Mouse (Mus musculus): ENCODE measurements around the gene Tuba8.

The Tuba8 gene

GRCm38 (mm10) chr6:121210149-121210925 is at the start of gene Tuba8:
Tuba8 (plus strand) TSS chr6:121210696.
- ATAC-seq (ENCODE audit: low TSS enrichment) = peak; percentile 87

DNA sequence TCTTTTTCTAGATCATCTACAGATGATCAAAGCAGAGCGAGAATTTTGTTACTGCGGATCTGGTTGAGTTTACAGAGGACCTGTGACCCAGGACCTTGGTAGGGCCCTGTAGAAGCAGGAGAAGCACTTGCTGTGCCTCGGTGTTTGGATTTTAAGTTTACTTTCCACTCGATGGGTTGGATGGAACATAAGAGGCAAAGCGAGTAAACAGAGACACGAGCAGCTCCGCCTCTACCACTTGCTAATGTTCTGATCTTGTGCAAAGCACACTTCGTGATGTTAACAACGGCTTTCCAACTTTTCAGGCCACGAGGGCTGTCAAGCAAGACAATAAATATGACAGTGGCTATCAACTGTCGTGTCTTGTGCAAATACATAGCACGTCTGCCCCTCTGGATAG is 47.9 kb upstream of the Tuba8 start:
- no peak for ATAC-seq (ENCODE audit: low TSS enrichment)

- ATAC-seq (ENCODE audit: low TSS enrichment) = no peak
Observed at GRCm38 (mm10) chr6:121166098-121166552, 44.4 kb upstream of the Tuba8 start.

DNA sequence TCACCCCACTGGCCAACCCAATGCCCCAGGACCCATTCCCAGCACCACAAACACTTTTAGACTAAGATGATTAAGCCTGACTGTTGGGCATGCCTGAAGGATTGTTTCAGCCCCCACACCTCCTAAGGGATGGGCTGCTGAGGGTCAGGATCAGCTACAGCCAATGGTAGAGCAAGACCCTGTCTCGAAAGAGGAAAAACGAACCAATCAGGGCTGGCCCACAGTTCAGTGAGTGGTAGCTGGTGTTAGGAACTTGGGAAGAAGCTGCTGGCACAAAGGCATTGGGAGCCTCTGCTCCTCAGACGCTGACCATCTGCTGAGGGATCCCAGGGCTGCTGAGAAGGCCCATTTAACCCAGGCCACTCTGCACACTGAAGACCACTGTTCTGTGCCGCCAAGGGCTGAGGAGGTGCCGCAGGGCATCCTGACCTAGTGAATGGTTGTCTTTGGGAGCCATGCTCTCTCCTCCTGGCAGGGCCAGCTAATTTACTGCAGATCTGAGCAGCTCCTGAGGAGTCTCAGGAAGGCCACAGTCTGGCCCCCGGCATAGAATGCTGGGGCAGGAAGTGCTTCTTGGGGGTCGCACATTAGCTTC is 43.0 kb upstream of the Tuba8 start:
- ATAC-seq (ENCODE audit: low TSS enrichment) = no peak

DNA sequence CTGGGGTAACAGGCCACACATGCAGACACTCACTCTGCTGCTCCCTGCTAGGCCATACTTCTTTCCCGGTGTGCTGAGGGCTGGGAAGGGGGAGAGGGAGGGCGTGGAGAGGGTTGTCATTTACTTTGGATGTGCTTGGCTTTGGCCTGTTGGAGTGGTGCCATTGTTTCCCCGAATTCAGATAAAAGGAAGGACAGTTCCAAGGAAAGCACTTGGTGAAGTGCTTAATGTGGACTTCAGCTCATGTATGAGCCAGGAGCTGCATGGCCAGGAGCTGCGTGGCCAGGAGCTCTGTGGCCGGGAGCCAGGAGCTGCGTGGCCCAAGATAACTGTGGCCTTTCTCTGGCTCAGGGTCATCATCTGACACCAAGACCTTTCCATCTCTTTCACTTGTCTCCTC is 39.4 kb upstream of the Tuba8 start:
- ATAC-seq (ENCODE audit: low TSS enrichment) = no peak

GRCm38 (mm10) chr6:121173471-121173870 is 37.0 kb upstream of the Tuba8 start:
- ATAC-seq (ENCODE audit: low TSS enrichment) = no peak

DNA sequence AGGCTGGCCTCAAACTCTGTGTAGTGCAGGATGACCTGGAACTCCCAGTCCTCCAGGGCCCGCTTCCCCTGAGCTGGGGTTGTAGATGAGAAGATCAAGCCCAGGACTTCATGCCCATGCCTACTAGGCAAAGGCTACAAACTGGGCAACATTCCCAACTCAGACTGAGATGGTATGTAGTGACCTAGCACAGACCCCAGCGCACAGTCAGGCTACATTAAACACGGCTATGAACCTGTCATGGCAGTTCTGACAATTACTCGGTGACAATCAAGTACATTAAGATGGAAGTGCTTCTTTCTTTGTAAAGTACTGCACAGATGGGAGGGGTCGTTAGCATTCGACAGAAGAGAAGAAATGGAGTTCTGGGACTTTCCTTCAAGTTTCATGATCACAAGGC is 35.7 kb upstream of the Tuba8 start:
- no peak for ATAC-seq (ENCODE audit: low TSS enrichment)

DNA sequence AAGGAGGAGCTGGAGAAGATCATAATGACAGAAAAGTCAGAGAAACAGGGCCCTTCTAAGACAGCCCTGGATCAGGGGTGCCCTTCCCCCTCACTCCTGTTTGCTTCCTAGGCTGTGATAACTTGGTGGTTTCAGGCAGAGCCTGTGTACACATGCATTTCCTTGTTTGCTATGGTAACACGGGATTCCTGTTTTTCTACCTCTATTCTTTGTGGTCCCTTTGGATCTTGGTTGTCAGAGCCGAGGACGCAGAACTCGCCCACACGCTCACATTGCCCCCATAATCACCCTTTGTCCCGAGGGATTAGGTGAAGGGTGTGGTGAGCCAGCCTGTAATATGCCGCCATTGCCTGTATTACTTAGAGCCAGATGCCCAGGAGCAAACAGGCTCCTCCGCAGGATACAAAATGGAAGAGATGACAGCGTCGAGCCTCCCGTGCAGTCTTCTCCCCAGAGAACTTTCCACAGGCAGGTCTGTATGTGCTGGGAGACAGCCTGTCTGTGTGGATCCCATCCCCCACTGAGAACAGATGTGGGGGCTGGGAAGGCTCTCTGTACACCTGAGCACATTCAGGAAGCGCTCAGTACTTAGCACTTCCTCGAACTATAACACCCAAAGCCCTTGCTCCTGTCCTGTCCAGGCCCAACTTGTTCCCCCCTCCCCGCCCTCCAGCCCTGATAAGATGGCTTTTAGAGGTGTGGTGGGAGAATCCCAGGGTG is 34.3 kb upstream of the Tuba8 start:
- no peak for ATAC-seq (ENCODE audit: low TSS enrichment)

- no peak for ATAC-seq (ENCODE audit: low TSS enrichment)
Observed at GRCm38 (mm10) chr6:121176731-121177098, 33.8 kb upstream of the Tuba8 start.

- no peak for ATAC-seq (ENCODE audit: low TSS enrichment)
Observed at GRCm38 (mm10) chr6:121177118-121177708, 33.3 kb upstream of the Tuba8 start.

DNA sequence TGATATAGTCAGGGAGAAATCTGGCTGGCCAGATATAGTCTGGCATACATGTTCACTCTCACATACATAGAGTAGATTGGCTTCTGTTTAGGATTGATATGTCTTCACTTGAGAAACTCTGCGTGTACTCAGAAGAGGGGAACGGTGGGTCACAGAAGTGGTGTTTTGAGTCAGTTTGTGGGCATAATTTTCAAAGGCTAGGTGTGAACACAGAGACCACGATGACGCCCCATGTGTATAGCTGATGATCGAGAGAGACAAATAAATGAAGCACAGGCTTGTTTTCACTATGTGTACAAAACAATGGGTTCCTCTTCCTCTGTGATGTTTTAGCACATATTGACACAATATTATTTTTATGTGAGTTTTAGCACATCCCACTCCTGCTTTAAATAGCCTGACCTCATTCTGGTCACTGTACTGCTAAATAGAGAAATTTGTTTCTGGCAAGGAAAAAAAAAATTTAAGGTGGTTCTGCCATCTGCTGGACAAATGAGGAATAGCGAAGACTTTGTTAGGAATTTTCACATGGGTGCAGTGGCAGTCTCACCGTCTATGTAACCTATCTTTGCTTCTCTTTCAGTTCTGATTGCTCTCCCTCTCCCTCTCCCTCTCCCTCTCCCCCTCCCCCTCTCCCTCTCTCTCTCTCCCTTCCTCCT is 31.7 kb upstream of the Tuba8 start:
- peak; percentile 46 for ATAC-seq (ENCODE audit: low TSS enrichment)

DNA sequence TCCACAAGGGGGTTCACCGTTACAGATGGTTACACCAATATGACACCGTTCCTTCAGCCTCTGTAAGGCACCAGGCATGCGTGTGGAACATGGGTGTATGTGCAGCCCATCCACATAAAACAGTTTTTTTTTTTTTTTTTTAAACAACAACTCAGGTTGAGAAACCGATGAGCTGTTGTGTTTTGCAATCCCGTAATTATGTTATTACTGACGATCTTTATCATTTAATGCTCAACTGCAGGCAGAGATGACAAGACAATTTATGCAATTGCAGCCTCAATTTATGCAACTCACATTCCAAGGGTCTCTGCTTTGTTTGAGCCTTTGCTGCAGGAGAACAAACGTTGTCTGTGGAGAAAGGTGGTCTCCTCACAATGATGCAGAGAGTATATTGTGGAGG is 30.6 kb upstream of the Tuba8 start:
- ATAC-seq (ENCODE audit: low TSS enrichment) = no peak

GRCm38 (mm10) chr6:121183414-121184173 is 26.9 kb upstream of the Tuba8 start, which contains the start of gene Pex26:
Pex26 (plus strand) TSS chr6:121183667.
- ATAC-seq (ENCODE audit: low TSS enrichment) = peak; percentile 89

DNA sequence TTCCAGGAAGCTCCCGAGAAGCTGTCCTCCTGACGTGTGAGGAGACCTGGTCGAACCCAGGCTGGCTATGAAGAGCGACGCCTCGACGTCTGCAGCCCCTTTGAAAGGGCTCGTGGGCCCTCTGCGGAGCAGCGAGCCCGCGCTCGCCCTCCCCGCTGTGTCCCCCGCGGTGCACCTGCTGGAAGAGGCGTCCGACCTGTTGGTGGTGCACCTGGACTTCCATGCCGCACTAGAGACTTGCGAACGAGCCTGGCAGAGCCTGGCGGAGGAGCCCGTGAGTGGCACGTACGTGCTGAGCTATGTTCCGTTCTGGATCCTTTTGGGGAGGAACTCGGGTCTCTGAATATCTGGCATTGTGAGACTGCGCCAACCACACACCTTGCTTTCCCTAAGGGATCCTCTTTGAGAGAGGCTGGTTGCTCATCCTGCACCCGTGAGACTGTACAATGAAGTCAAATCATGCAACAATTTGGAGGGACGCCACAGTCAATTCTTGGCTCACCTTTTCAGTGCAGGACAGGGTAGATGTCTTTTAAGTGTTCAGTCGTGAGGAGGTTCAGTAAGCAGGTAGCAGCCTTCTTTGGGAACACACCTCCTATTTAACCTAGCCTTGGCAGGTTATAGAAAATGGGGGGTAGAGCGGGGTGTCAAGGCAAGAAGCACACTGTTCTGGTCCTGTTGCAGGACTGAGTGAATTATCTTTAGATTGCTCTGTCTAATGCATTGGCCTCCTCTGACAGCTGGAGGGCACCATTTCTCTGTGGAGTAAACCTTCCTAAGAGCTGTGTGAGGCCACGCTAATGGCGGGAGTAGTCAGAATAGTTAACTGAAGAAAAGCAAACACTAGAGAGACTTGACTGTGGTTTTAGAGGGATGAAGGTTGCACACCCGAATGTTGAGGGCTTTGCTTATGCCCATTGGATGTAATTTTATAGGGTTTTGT is 26.0 kb upstream of the Tuba8 start:
- peak; percentile 66 for ATAC-seq (ENCODE audit: low TSS enrichment)

DNA sequence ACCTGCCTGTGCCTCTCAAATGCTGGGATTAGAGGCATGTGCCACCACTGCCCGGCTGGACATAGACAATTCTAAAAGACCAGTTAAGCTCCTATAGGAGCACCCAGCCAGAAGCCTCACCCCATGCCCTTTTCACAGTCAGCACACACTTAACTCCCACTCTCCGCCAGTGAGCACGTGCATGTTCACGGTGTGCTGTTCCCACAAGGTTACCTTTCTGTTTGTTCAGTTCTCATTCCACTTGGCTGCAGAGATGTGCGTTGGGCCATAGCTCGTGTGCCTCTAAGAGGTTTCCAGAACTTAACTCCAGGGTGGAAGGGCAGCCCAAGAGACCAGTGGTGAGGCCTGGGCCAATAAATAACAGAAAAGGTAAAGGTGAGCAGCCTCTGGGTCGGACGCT is 25.3 kb upstream of the Tuba8 start:
- ATAC-seq (ENCODE audit: low TSS enrichment) = no peak

- ATAC-seq (ENCODE audit: low TSS enrichment) = peak; percentile 53; the same call in 1 of the 2 replicates
Observed at GRCm38 (mm10) chr6:121191261-121192009, 19.1 kb upstream of the Tuba8 start.

DNA sequence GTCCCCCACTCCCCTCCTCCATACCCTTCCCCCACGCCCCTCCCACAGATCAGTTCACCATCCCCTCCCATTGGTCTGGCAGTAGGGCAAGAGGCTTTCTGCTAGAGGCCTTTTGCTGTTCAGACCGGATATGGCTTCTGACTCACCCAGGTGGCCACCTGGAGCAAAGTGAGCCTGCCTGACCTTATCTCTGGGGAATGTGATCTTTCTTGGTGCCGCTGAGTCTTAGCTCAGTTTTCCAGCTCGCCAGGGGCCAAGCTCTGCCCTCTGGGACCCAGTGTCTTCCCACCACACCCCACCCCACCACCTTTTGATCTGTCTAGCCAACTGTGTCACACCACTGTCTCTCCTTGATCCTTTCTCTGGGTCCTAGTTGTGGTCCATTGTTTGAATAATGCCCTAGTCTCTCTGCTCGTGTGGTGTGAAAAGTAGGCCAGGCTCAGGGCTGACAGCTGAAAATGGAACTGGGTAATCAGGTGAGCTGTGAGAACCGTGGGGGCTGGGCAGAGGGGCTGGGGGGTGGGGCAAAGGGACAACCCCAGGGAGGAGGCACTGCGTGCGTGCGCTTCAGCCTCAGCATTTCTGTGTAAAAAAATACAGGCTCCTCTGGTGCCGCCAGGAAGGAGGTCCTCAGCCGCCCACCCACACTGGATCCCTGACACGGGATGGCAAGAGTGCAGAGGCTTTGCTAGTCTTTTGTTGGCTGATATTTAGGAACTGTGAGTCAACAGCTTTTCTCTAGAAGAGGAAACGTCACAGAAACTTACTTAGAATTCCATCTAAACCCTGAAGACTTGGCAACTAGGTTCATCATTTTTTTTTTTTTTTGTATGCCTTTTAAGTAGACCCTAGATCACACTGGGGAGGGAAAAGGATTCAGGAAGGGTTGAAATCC is 16.2 kb upstream of the Tuba8 start:
- no peak for ATAC-seq (ENCODE audit: low TSS enrichment)

Data from frontal cortex, adult (tissue).